Mouse (Mus musculus) 416B (cell line): ENCODE data around the gene Pcif1.
"Not testable (repeated sequence)": the region's sequence is repeated elsewhere in the genome, so short reads cannot be mapped to it uniquely, and the experiment has no call there.

Source experiments
- DNase-seq: peaks from one replicate; pipeline ENCODE4 v3.0.0; 2011; ENCODE audit warnings: low read depth

Gene Pcif1

DNA sequence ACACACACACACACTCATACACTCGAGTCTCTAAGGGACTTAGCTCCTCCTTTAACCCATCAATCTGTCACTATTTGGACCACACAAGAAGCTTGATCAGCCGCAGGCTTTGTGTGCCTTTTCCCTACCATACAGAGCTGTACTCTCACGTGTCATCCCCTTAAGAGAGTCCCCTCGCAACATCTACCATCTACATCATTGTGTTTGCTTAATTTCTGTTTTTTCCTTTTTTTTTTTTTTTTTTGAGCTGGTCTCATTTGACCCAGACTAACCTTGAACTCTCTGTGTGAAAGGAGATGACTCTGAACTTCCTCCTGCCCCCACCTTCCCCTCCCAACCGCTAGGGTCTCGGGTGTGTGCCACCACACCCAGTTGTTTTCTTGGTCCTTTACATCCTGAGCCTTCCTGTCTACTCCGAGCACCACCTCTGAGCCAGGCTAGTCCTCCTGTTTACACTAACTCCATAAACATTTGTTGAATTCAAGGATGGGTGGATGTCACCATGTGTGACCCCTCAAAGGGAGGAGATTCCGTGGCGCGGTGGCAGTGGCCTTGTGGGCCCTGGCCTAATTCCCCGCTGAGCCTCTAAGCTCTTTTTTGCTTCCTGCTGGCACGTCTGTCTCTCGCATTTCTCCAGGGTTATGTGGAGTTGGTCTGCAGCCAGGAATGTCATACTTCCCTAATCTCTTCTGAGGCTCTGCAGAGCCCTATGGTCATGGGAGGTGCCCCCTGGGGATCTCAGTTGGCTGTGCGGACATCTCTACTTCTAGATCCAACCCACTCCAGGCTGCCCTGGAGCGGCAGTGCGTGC lies 12.2 kb upstream of the Pcif1 start:
- DNase-seq, result peak; percentile 52

DNA sequence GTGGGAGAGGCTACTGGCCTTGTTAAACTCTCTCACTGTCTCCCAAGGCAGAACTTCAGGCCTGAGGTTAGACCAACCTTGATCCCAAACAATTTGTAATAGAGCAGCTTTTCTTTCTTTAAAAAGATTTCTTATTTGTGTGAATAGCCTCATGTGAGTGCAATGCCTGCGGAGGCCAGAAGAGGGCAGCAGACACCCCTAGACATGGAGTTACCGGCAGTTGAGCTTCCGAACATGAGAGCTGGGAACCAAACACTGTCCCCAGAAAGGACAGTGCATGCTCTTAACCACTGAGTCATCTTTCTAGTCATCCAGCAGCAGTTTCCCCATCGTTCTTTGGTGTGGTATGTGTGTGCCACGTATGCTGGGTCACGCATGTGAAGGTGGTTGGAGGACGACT lies 11.5 kb upstream of the Pcif1 start:
- DNase-seq, result peak; percentile 41

GRCm38 (mm10) chr2:164868491-164868890 lies 10.6 kb upstream of the Pcif1 start:
- peak; percentile 50 for DNase-seq

DNA sequence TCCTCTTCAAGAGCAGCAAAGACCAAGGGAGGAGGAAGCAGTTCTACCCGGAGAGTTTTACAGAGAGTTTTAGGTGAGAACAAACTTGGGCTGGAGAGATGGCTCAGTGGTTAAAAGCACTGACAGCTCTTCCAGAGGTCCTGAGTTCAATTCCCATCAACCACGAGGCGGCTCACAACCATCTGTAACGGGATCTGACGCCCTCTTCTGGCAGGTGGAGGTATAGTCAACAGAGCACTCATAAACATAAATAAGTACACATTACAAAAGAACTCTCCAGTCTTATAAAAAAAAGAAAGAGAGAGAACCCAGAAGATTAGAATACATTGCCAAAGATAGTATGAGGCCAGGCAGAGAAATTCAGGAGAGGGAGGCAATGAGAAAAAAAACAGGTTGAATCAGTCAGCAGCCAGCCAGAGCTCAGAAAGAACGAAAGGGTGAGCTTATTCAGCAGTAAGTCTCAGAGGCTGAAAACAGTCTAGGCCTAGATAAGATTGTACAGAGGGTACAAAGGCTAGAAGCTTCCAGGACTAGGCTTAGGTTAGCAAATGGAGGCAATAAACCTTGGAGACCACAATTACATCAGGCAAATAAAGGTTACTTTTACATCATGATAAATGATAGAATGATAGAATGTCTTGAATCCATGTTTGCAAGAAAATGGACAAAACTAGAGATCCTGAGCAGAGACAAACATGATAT lies 7.4 kb upstream of the Pcif1 start:
- no peak for DNase-seq

- DNase-seq, result no peak
Observed at GRCm38 (mm10) chr2:164873621-164874020, 5.5 kb upstream of the Pcif1 start.

- DNase-seq, result no peak
Observed at GRCm38 (mm10) chr2:164874239-164874769, 4.8 kb upstream of the Pcif1 start.

GRCm38 (mm10) chr2:164875648-164876047 lies 3.5 kb upstream of the Pcif1 start:
- not testable (repeated sequence) for DNase-seq

- not testable (repeated sequence) for DNase-seq
Observed at GRCm38 (mm10) chr2:164877376-164878215, 1.5 kb upstream of the Pcif1 start.

DNA sequence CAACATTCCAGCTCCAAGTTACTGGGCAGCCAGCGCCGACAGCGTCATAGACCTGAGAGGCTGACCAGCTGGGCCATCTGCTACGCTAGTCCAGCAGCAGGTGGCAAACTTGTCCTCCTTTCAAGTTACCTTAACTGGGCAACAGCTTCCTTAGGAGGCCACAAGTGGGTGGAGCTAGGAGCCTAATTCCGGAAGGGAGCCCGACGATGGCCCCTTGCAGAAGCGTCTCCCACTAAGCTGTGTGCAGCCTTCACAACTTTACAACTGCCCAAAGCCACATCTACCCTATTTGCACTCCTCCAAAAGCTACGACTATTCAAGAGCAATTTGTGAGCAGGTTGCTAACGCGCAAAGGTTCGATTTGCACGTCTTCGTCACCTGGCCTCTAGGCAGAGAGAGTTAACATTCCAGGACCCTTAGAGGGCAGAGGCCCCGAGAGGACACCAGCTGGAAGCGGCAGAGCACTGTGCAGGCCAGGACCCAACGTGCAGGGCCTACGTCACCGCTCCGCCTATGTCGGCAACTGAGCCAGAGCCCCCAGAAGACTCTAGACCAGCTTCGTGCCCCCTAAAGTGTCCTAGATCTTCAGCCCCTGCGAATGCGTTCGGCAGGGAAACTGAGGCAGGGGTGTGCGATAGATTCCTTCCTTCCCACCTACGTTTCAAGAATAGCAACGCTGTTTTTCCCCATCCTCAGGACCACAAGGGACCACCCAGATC lies 436 bp upstream of the Pcif1 start:
- DNase-seq, result peak; percentile 94

GRCm38 (mm10) chr2:164879568-164880277 lies 619 bp downstream of the Pcif1 start:
- peak; percentile 97 for DNase-seq

DNA sequence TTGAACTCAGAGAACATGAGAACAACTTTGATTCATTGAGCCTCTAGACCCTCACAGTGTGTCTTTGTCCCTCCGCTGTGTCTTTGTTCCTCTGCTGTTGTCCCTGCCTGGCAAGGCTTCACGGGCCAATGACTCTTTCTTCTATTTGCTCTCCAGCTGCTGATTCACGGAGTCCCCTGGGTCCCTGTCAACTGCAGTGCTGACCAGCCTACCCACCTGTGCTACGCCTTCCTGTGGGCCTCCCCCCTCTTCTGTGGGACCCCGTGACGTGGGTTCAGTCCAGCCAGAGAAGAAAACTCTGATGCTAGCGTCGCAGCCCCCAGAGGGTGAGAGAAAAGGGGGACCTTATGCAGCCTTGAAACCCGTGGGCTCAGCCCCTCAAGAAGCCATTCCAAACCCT lies 3.5 kb downstream of the Pcif1 start:
- DNase-seq, result no peak

- DNase-seq, result no peak
Observed at GRCm38 (mm10) chr2:164885788-164886187, 6.7 kb downstream of the Pcif1 start.

DNA sequence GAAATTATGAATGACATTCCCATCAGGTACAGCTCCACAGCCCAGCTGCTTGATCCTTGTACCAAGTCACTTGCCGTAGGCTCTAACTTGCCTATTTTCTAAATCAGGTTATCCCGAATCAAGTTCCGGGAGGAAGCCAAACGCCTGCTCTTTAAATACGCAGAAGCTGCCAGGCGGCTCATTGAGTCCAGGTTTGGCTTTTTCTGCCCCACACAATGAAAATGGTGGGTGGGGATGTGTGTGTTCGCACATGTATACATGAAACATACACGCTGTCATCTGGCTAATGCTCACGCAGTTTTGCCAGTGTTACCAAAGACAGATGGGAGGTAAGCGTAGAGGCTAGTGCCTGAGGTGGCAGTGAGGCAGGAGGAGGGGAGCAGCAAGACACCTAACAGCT lies 7.5 kb downstream of the Pcif1 start:
- no peak for DNase-seq

DNA sequence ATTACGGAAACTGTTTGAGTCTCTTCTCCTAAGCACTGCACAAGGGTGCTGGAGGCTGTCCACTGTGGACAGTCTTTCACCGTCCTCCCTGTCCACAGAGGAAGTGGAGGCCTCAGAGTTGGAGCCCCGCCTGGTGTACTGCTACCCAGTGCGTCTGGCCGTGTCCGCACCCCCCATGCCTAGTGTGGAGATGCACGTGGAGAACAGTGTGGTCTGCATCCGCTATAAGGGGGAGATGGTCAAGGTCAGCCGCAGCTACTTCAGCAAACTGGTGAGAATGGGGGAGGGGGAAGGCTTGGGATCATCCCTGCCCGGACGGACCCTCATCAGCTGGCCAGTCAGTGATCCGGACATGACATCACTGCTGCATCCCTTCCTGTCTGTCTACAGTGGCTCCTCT lies 9.9 kb downstream of the Pcif1 start:
- no peak for DNase-seq

DNA sequence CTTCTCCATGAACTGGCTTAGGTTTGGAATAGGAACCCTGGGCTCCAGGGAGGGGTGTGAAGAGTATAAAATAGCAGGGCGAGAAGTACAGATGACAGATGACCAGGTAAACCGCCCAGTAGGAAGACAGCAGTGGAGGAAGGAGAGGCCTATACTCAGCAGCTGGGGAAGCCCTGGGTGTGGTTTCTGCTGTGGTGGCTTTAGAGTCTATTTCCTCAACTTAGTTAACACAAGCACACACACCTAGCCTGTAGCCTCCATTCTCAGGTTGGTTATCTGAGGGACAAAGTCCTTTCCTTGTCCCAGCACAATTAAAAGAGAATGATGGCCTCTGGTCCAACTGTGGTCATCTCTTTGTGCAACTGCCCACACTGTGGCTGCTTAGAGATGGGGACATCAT lies 10.9 kb downstream of the Pcif1 start:
- DNase-seq, result no peak

DNA sequence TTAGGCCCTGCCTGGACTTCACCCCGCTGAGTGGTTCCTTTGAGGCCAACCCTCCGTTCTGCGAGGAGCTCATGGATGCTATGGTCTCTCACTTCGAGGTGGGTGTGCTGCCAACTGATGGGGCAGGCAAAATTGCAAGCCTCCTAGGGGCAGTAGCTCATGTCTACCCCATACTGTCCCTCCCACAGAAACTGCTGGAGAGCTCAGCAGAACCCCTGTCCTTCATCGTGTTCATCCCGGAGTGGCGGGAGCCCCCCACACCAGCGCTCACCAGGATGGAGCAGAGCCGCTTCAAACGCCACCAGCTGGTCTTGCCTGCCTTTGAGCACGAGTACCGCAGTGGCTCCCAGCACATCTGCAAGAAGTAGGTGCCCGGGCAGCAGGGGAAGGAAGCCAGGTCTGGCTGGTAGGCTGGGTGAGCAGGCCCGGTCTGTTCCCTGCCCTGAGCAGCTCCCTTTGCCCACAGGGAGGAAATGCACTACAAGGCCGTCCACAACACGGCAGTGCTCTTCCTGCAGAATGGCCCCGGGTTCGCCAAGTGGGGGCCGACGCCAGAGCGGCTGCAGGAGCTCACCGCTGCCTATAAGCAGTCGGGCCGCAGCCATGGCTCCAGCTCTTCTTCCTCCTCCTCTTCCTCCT lies 11.4 kb downstream of the Pcif1 start:
- DNase-seq, result no peak

DNA sequence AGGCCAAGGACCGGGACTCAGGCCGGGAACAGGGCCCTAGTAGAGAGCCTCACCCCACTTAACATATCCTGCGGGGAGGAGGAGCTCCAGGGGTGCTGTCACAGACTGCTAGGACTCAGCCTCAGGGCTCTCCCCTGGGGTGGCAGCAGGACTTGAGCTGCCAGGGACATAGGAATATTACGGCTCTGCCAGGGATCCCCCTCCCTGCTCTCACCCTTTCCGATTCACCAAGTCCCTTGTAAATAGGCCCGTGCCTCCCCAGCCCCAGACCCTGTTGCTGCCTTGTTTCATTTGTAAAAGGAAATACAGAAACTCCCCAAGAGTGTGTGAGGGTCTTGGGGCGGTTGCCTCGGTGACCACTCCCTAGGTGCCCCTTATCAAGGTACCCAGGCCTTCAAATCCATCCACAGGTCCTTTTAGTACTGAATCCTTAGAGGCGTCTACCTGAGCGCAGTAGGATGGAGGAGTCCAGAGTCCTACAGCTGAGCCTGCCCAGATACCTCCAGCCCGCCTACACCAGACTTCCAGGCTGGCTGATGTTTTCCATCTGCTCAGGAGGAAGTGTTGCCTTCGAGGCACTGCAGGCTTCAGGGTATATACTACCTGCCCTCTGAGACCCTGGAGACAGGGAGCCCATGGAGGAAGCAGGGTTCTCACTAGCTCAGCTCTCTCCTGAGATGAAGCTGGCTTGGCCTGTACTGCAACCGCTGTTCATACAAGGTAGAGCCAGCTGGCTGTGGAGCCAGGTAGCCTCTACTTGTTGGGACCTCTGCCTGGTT lies 12.1 kb downstream of the Pcif1 start:
- DNase-seq, result no peak

DNA sequence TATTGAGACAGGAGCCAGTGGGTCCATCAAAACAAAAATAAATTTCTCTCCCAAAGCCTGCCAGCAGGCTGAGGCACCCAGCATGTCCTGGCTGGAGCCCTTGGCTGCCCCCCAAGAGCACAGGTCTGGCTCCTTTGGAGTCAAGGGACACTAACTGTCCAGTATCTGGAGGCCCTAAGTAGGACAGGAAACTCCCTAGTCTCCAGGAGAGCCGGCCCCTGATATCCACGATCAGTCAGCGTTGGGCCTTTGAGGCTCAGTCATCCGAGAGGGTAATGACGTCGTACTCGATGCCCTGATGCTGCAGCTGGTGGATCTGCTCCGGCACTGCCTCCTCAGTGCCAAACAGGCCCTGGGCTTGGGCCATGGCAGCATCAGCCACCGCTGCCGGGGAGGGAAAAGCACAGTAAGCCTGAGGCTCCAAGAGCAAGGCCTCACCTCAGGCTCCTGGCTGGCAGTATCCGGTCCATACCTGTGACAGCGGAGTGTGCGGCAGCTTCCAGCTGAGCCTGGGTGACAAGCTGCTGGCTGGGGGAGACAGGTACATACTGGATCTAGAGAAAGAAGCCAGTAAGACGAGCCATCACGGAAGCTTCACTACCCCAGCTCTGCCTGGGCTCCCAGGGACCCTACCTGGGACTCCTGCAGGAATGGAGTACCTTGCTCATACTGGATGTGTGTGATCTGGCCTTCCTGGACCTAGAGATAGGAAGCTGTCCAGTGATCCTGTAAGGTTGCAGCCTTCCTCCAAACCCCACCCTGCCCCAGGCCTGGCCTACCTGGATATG lies 13.0 kb downstream of the Pcif1 start:
- no peak for DNase-seq

DNA sequence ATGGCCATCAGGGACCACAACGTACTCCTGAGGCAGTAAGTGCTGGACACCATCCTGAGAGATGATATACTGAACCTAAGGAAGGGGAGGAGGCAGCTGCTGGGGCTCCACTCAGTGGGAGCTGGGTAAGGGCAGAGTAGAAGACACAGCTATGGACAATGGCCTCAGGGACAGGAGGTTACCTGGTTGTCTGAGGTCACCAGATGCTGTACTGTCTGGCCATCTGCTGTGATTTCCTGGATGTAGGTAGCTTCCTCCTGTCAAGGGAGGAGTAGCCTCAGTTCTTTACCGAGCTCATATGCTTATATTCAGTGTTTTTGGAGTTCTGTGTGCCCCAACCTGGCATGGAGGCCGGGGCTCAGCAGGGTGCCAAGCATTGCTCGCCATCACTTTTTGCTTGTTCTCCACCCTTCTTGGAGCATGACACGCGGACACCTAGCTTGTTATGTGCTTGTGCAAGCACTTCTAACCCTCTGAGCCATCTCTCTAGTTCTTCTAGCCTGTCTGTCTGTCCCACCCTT lies 13.7 kb downstream of the Pcif1 start:
- no peak for DNase-seq
